Mouse (Mus musculus) olfactory bulb, adult 2 months (tissue): ENCODE measurements around the gene Marc1.

Source experiments
- CTCF ChIP-seq: fragments of 200-500 bp; IDR thresholded peaks from 2 replicates; pipeline ENCODE4 v1.5.1; 2012; ENCODE audit warnings: low read depth, mild to moderate bottlenecking, low read length, moderate library complexity; ENCODE audit not compliant: insufficient read depth
- POLR2A ChIP-seq: fragments of 200-500 bp; IDR thresholded peaks from 2 replicates; pipeline ENCODE4 v1.6.1; 2012; ENCODE audit warnings: mild to moderate bottlenecking, low read depth, low read length, moderate library complexity; ENCODE audit not compliant: insufficient read depth

DNA sequence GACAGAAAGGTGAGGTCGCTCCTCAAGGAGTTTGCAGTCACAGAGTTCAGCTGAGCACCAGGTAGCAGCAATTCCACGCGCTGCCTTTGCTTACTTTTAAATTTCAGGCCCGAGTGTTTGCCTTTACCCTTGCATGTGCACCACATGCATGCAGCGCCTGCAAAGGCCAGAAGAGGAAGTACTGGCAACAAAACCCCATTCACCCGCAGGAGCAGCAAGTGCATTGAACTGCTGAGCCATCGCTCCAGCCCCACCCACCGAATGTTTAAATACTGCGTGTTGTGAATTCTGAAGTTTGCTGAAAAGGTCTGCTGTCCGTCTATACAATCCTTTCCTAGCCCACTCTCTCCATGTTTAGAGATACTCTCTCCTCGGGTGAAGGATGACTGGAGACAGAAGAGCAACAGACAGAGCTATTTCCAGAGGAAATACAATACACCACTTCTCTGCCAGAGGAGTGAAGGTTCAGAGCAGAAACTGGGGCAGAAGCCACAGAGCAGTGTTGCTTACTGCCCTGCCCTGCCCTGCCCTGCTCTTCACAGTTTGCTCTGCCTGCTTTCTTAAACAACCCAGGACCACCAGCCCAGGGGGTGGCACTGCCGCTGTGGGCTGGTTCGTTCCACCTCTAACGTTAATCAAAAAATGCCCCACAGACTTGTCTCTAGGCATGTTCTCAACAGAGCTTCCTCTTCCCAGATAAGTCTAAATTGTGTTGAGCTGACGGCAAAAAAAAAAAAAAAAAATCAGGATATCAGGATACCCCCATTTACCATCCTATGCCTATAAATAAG is 3.3 kb downstream of the Marc1 start:
- TF ChIP-seq POLR2A (no peak), CTCF (no peak)
